Mouse (Mus musculus) urinary bladder, postnatal 14 days (tissue): ENCODE data around the gene Ush2a.

Source experiments
- DNase-seq: peaks from one replicate; pipeline ENCODE4 v3.0.0; 2021; ENCODE audit warnings: low spot score

Ush2a gene

GRCm38 (mm10) chr1:188543364-188543763 lies 281.5 kb downstream of the Ush2a start:
- no peak for DNase-seq

- no peak for DNase-seq
Observed at GRCm38 (mm10) chr1:188549686-188550085, 287.9 kb downstream of the Ush2a start.

- no peak for DNase-seq
Observed at GRCm38 (mm10) chr1:188551802-188552201, 290.0 kb downstream of the Ush2a start.

- DNase-seq = no peak
Observed at GRCm38 (mm10) chr1:188558911-188559310, 297.1 kb downstream of the Ush2a start.

GRCm38 (mm10) chr1:188566229-188566628 lies 304.4 kb downstream of the Ush2a start:
- DNase-seq = no peak

- DNase-seq = no peak
Observed at GRCm38 (mm10) chr1:188567486-188567885, 305.7 kb downstream of the Ush2a start.

- DNase-seq = no peak
Observed at GRCm38 (mm10) chr1:188568295-188568961, 306.6 kb downstream of the Ush2a start.

- no peak for DNase-seq
Observed at GRCm38 (mm10) chr1:188576246-188576747, 314.5 kb downstream of the Ush2a start.

- DNase-seq = no peak
Observed at GRCm38 (mm10) chr1:188577376-188577775, 315.6 kb downstream of the Ush2a start.

- DNase-seq = no peak
Observed at GRCm38 (mm10) chr1:188581136-188581535, 319.3 kb downstream of the Ush2a start.

- no peak for DNase-seq
Observed at GRCm38 (mm10) chr1:188595251-188595650, 333.4 kb downstream of the Ush2a start.

GRCm38 (mm10) chr1:188598052-188598451 lies 336.2 kb downstream of the Ush2a start:
- no peak for DNase-seq

GRCm38 (mm10) chr1:188599134-188599533 lies 337.3 kb downstream of the Ush2a start:
- no peak for DNase-seq

GRCm38 (mm10) chr1:188606450-188606849 lies 344.6 kb downstream of the Ush2a start:
- DNase-seq = no peak

- no peak for DNase-seq
Observed at GRCm38 (mm10) chr1:188616547-188616946, 354.7 kb downstream of the Ush2a start.

GRCm38 (mm10) chr1:188633736-188634135 lies 371.9 kb downstream of the Ush2a start:
- no peak for DNase-seq

GRCm38 (mm10) chr1:188639666-188640065 lies 377.8 kb downstream of the Ush2a start:
- DNase-seq = no peak

- DNase-seq = no peak
Observed at GRCm38 (mm10) chr1:188643156-188643555, 381.3 kb downstream of the Ush2a start.

GRCm38 (mm10) chr1:188653001-188653400 lies 391.2 kb downstream of the Ush2a start:
- DNase-seq = no peak

GRCm38 (mm10) chr1:188656121-188656520 lies 394.3 kb downstream of the Ush2a start:
- DNase-seq = no peak

- DNase-seq = no peak
Observed at GRCm38 (mm10) chr1:188659159-188659558, 397.3 kb downstream of the Ush2a start.

GRCm38 (mm10) chr1:188660339-188660738 lies 398.5 kb downstream of the Ush2a start:
- no peak for DNase-seq

- no peak for DNase-seq
Observed at GRCm38 (mm10) chr1:188660882-188661281, 399.1 kb downstream of the Ush2a start.

GRCm38 (mm10) chr1:188667460-188667859 lies 405.6 kb downstream of the Ush2a start:
- DNase-seq = peak; percentile 26
